Mouse (Mus musculus) kidney, adult 2 months (tissue): ENCODE data around the gene Fsip1. TPM values are rescaled to one million over a fixed set of nuclear protein-coding genes. Genes with fewer than 3 reads are reported as not detected.

Experiments used
- DNase-seq: peaks from one replicate; pipeline ENCODE4 v3.0.0; 2021
- H3K27ac ChIP-seq: fragments of 200-500 bp; 2 replicates; pipeline ENCODE4 v1.5.1; 2012; ENCODE audit warnings: low read depth, low read length, control low read depth, inconsistent platforms; ENCODE audit not compliant: insufficient read depth
- H3K27me3 ChIP-seq: fragments of 200-500 bp; replicated peaks from 2 replicates; pipeline ENCODE4 v1.6.1; 2012; ENCODE audit warnings: mild to moderate bottlenecking, moderate library complexity, low read length, inconsistent platforms; ENCODE audit not compliant: control insufficient read depth, insufficient read depth
- H3K36me3 ChIP-seq: fragments of 200-500 bp; 2 replicates; pipeline ENCODE4 v1.6.1; 2012; ENCODE audit warnings: mild to moderate bottlenecking, moderate library complexity, low read length, inconsistent platforms; ENCODE audit not compliant: control insufficient read depth, insufficient read depth
- H3K4me1 ChIP-seq: fragments of 200-500 bp; 2 replicates; pipeline ENCODE4 v1.6.1; 2011; ENCODE audit warnings: low read length; ENCODE audit not compliant: control insufficient read depth, insufficient read depth
- H3K4me3 ChIP-seq: fragments of 200-500 bp; 2 replicates; pipeline ENCODE4 v1.5.1; 2011; ENCODE audit warnings: mild to moderate bottlenecking, low read depth, low read length, control low read depth; ENCODE audit not compliant: insufficient read depth
- CTCF ChIP-seq: fragments of 200-500 bp; conservative IDR thresholded peaks from 2 replicates; pipeline ENCODE4 v1.5.1; 2011; ENCODE audit warnings: low read depth, mild to moderate bottlenecking, control low read depth, low read length, moderate library complexity, mixed read lengths; ENCODE audit not compliant: insufficient read depth, insufficient read length
- POLR2A ChIP-seq: fragments of 200-500 bp; IDR thresholded peaks from one replicate; pipeline ENCODE4 v1.6.1; 2011; ENCODE audit warnings: low read depth, low read length, control low read depth
- WGBS: fragments of 180-500 bp; shearing (Covaris S2); methylation state at CpG from one replicate; pipeline ENCODE4 v1.1.7; 2018; 5-methylcytosine and 5-hydroxymethylcytosine counted together
- polyA plus RNA-seq: library from polyadenylated mRNA; depleted of rRNA; stranded (reverse); fragments of >200 nt; gene quantifications from 2 replicates; pipeline ENCODE4 v1.2.3, GENCODE M21; 2012

Gene Fsip1
- polyA plus RNA-seq, 1 experiment: 0.14 TPM

DNA sequence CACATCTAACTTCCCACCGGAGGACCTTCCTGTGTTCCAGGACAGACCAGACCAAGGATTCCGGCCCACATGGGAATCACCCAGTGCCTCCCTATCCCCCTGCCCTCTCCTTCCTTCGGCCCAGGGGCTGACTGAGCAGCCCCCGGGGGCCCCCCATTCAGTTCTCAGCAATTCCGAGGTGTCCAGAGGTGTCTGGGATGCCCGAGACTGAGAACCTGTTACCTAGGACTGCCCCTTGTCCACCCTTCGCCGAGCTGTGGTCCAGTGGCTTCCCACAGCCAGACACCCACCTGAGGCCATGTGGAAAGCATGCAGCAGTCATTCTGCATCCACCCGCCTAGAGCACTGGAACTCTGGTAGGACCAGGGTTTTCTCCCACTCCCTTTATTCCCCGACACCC, 115.1 kb downstream of the Fsip1 start:
- TF ChIP-seq POLR2A (no peak), CTCF (no peak)
- no peaks in the 10 kb centered on the region for H3K27me3 ChIP-seq
- WGBS: 93% methylated on average over 10 of the region's 10 CpGs

DNA sequence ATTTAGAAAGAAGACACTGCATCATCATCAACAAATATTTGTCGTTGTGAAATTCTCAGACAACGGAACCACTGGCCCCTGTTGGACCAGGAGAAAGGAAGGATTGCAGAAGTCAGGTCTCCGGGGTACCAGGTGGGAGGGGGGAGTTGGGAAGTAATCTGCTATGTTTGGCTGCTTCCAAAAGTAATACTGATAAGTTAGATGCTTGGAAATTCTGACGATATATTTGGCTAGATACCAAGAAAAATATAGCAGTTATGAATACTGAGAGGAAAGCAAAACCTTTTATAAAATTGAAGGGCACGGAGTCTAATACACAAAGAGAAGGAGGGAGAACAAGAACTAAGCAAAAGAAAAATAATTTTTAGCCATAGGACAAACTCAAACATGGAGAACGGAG, 117.5 kb downstream of the Fsip1 start:
- Histone ChIP-seq H3K4me3 (no peak overlapping the region), H3K27ac (no peak overlapping the region), H3K27me3 (no peaks in the 10 kb centered on the region), H3K36me3 (no peaks in the 10 kb centered on the region), H3K4me1 (no peaks in the 10 kb centered on the region)
- no peak for TF ChIP-seq POLR2A
- TF ChIP-seq CTCF: no peak
- DNase-seq: no peak
- 69% methylated on average over 6 of the region's 6 CpGs for WGBS

More for the DNA sequence above, 115.1 kb downstream of the Fsip1 start:
- H3K4me3 ChIP-seq: no peak overlapping the region
- H3K27ac ChIP-seq: no peak overlapping the region
- no peak for DNase-seq
- no peaks in the 10 kb centered on the region for H3K4me1 ChIP-seq
- no peaks in the 10 kb centered on the region for H3K36me3 ChIP-seq

DNA sequence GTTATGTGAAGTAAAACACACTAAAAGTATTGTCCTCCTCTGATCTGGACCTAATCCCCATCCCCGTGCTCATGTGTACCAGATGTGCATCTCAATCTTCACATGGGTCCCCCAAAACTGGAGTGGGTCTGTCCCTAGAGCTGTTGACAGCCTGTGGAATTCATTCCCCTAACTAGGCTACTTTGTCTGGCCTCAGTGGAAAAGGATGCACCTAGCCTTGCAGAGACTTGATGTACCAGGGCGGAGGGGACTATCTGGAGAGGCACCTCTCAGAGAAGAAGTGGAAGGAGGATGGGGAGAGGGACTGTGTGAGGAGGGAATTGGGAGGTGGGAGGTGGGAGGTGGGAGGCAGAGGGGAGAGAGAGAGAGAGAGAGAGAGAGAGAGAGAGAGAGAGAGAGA, 119.0 kb downstream of the Fsip1 start:
- H3K4me3 ChIP-seq: no peak overlapping the region
- WGBS: 95% methylated on average over 2 of the region's 2 CpGs
- H3K4me1 ChIP-seq: no peaks in the 10 kb centered on the region
- DNase-seq: no peak
- H3K36me3 ChIP-seq: no peaks in the 10 kb centered on the region
- no peaks in the 10 kb centered on the region for H3K27me3 ChIP-seq
- no peak overlapping the region for H3K27ac ChIP-seq
- TF ChIP-seq CTCF (no peak), POLR2A (no peak)

DNA sequence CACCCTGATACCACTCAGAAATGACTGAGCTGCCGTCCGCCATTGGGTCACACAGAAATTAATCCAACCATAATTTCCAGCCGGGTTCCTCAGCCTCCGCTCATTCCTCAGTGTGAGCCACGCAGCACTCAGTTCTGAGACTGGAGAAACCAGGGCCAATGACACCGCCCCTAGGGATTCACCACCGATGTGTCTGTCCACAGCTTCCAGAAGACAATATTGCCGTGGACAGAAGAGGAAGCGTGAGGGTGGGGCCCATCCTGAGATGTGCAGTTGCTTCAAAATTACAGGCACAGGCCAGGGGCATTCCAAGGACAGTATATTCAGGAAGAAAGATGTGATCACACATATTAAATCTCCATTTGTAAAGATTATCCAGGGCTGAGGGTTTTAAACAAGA, 119.7 kb downstream of the Fsip1 start:
- no peaks in the 10 kb centered on the region for H3K27me3 ChIP-seq
- no peaks in the 10 kb centered on the region for H3K4me1 ChIP-seq
- no peaks in the 10 kb centered on the region for H3K36me3 ChIP-seq
- 78% methylated on average over 9 of the region's 9 CpGs for WGBS
- H3K4me3 ChIP-seq: no peak overlapping the region
- TF ChIP-seq POLR2A (no peak), CTCF (no peak)
- DNase-seq: peak; percentile 39
- no peak overlapping the region for H3K27ac ChIP-seq

DNA sequence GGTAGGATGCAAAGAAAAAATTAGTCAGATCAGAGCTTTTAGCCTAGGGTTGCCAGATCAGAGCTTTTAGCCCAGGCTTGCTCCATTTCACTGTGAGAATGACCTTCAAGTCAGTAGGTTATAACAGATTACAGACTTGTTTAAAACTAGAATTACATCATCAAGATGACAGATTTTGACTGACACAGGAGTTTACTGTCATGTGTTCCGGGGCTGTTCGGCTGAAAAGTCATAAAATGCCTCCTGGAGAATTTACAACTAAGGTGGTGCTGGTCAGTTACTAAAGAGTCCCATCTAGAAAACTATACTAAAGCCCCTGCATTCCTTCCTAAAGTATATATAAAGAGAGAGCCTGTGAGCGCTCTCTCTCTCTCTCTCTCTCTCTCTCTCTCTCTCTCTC, 128.5 kb downstream of the Fsip1 start:
- Histone ChIP-seq H3K4me3 (no peak overlapping the region), H3K27me3 (no peaks in the 10 kb centered on the region), H3K27ac (no peak overlapping the region), H3K4me1 (peaks cover 3% of the 10 kb centered on the region; the same call in 1 of the 2 replicates), H3K36me3 (no peaks in the 10 kb centered on the region; the same call in 1 of the 2 replicates)
- no peak for DNase-seq
- 36% methylated on average over 3 of the region's 3 CpGs for WGBS
- TF ChIP-seq POLR2A (no peak), CTCF (no peak)

DNA sequence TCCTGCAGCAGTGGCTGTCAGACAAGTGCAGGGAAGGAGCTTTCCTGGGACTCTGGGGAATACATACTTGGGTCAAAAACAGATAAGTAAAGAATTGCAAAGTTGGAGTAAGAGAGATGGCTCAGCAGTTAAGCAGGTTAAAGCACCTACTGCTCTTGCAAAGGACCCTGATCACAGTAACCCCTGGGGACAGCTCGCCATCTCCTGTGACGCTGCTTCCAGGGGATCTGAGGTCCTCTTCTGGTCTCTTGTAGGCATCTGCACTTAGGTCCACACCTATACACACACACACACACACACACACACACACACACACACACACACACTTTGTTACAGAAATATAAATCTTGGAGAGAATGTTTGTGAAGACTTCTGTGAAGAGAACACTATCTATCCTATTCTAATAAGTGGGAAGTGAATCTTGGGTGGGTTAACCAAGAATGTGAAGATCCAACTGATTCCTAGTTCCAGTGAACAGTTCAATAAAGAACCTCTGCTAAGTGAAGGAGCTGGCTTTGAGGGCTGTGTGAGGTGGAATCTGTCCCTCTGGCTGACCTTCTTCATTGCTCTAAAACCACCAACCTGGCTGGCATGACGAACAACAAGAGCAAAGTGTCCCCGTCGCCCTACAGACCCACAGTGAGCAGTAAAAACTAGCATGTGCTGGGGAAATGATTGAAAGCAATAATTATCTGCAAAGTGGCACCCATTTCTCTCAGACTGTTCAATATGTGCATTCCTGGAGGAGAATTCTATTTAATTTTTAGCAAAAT, 129.1 kb downstream of the Fsip1 start:
- WGBS: 67% methylated on average over 5 of the region's 5 CpGs
- DNase-seq: peak; percentile 28
- Histone ChIP-seq H3K36me3 (no peaks in the 10 kb centered on the region; the same call in 1 of the 2 replicates), H3K4me3 (no peak overlapping the region), H3K27ac (no peak overlapping the region), H3K4me1 (peaks cover 3% of the 10 kb centered on the region; the same call in 1 of the 2 replicates), H3K27me3 (no peaks in the 10 kb centered on the region)
- TF ChIP-seq POLR2A (no peak), CTCF (no peak)

DNA sequence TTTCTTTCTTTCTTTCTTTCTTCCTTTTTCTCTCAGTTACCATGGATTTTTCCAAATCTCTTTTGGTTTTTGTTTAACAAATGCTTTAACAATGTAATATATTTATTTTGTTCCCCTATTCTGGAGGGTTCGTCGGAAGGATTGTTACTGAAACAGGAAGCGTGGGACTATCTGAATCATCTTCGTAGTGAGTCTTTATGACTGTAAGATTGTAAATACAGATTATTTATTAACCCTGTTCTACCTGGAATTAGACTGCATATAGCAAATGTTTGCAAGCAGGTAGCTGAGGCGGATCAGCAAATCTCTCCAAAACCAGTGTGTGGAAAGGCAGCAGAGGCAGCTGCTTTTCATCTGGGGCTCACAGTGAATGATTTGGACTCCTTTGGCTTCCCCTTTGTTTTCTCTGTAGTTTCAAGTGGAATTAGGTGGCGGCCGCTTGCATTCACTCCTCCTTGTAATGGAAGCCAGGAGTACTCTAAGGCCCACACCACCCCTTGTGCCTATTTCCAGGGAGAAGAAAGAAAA, 130.8 kb downstream of the Fsip1 start:
- no peak for TF ChIP-seq POLR2A
- no peak for TF ChIP-seq CTCF
- H3K4me1 ChIP-seq: peaks cover 3% of the 10 kb centered on the region; the same call in 1 of the 2 replicates
- H3K27me3 ChIP-seq: no peaks in the 10 kb centered on the region
- no peak for DNase-seq
- H3K4me3 ChIP-seq: no peak overlapping the region
- H3K27ac ChIP-seq: peak overlapping the region; percentile 56; the same call in 1 of the 2 replicates
- WGBS: 36% methylated on average over 7 of the region's 7 CpGs
- H3K36me3 ChIP-seq: no peaks in the 10 kb centered on the region; the same call in 1 of the 2 replicates
